In the genomic region with DNA sequence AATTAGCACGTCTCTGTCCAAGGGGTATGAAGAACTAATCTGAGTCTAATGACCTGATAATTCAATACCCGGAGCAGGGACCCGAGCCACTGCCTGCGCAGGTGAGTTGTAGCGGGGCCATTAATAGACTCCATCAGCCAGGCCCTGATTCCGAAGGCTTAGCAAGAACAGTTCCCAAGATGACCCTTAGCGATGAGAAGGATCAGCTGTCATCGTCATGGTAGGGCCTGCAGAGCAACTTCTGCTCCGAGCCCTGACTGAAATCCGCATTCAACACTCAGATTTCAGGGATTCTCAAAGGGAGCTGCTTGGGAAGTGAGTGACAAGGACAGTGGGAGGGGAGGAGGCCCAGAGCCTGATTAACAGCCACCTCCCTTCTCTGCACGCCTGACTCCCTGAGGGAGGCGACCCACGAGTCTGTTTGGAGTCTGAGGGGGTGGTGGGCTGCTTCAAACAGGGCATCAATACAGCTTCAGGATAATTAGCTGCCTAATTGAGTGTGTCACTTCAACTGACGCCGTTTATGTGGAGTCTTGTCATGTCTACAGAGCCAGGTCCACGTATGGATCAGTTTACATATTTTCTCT, we compare ENCODE assay signal across 21 mouse cellular contexts. TPM values are rescaled to one million over a fixed set of nuclear protein-coding genes. Genes with fewer than 3 reads are reported as not detected.
DNase-seq lines count a peak whose midpoint lies in the region; ATAC-seq and TF ChIP-seq lines count a peak whose summit lies in the region.
"Had no signal": no experiment of that assay in that cellular context is flagged by ENCODE, and none has a peak within 500 bp of the region (broad histone marks: within the 10 kb centered on the region; RNA-seq: fewer than 3 reads in every experiment).

No protein-coding gene starts in this region.

- H3K4me3 ChIP-seq in forebrain, embryonic 11.5 days (ENCODE audit: low read depth, low read length) = no peak overlapping the region
- no peak overlapping the region for H3K4me3 ChIP-seq in forebrain, embryonic 16.5 days (replicated peaks; ENCODE audit: low read length)
- H3K4me3 ChIP-seq in limb, embryonic 12.5 days (replicated peaks) = no peak overlapping the region
- no peak overlapping the region for H3K4me3 ChIP-seq in limb, embryonic 10.5 days
- no peak overlapping the region for H3K4me3 ChIP-seq in forebrain, embryonic 13.5 days
- H3K4me3 ChIP-seq in hindbrain, postnatal 0 days (ENCODE audit: low read length) = no peak overlapping the region
- H3K4me3 ChIP-seq: heart, embryonic 15.5 days; lung, embryonic 15.5 days; neural tube, embryonic 12.5 days had no signal

- H3K36me3 ChIP-seq in forebrain, embryonic 11.5 days (ENCODE audit: control insufficient read depth, insufficient read depth, low read length) = no peaks in the 10 kb centered on the region
- H3K36me3 ChIP-seq in forebrain, embryonic 16.5 days (ENCODE audit: control insufficient read depth, insufficient read depth) = no peaks in the 10 kb centered on the region
- no peaks in the 10 kb centered on the region for H3K36me3 ChIP-seq in limb, embryonic 12.5 days
- no peaks in the 10 kb centered on the region for H3K36me3 ChIP-seq in limb, embryonic 10.5 days
- H3K36me3 ChIP-seq in forebrain, embryonic 13.5 days (ENCODE audit: poor library complexity, severe bottlenecking) = no peaks in the 10 kb centered on the region
- H3K36me3 ChIP-seq in hindbrain, postnatal 0 days (ENCODE audit: insufficient read depth, low read length) = no peaks in the 10 kb centered on the region
- H3K36me3 ChIP-seq: heart, embryonic 15.5 days; lung, embryonic 15.5 days; neural tube, embryonic 12.5 days had no signal

- H3K4me2 ChIP-seq in forebrain, embryonic 11.5 days (ENCODE audit: low read depth, low read length, severe bottlenecking) = no peak overlapping the region
- H3K4me2 ChIP-seq in forebrain, embryonic 16.5 days (ENCODE audit: low read length) = no peak overlapping the region
- H3K4me2 ChIP-seq in limb, embryonic 12.5 days = no peak overlapping the region
- no peak overlapping the region for H3K4me2 ChIP-seq in forebrain, embryonic 13.5 days
- no peak overlapping the region for H3K4me2 ChIP-seq in hindbrain, postnatal 0 days (ENCODE audit: low read depth, low read length)
- H3K4me2 ChIP-seq: heart, embryonic 15.5 days; lung, embryonic 15.5 days; neural tube, embryonic 12.5 days had no signal

- ATAC-seq in forebrain, embryonic 11.5 days (replicated peaks; ENCODE audit: low FRiP score) = peak; percentile 24; the same call in 1 of the 2 replicates
- no peak for ATAC-seq in forebrain, embryonic 16.5 days
- ATAC-seq in limb, embryonic 12.5 days (ENCODE audit: insufficient number of reproducible peaks, insufficient read depth, low FRiP score, low TSS enrichment, low read depth) = 0 out of 2 replicates have a peak, but pooled peaks have one; percentile 31
- ATAC-seq in forebrain, embryonic 13.5 days = 0 out of 2 replicates have a peak, but pooled peaks have one; percentile 46
- no peak for ATAC-seq in hindbrain, postnatal 0 days
- ATAC-seq: intestine, embryonic 16.5 days had no signal

- H3K9ac ChIP-seq in forebrain, embryonic 11.5 days (ENCODE audit: low read length) = no peak overlapping the region
- H3K9ac ChIP-seq in forebrain, embryonic 16.5 days (replicated peaks; ENCODE audit: low read depth, low read length) = no peak overlapping the region
- H3K9ac ChIP-seq in limb, embryonic 12.5 days (replicated peaks) = no peak overlapping the region
- H3K9ac ChIP-seq in forebrain, embryonic 13.5 days = no peak overlapping the region
- H3K9ac ChIP-seq in hindbrain, postnatal 0 days (replicated peaks; ENCODE audit: low read length) = no peak overlapping the region
- H3K9ac ChIP-seq: heart, embryonic 15.5 days; liver, embryonic 14.5 days; lung, embryonic 15.5 days; neural tube, embryonic 12.5 days had no signal

- H3K4me1 ChIP-seq in forebrain, embryonic 11.5 days (replicated peaks; ENCODE audit: control insufficient read depth, insufficient read depth, low read length) = peaks cover 14% of the 10 kb centered on the region; the same call in 1 of the 2 replicates
- H3K4me1 ChIP-seq in forebrain, embryonic 16.5 days (replicated peaks; ENCODE audit: control insufficient read depth, insufficient read depth, low read length) = peaks cover 19% of the 10 kb centered on the region
- H3K4me1 ChIP-seq in limb, embryonic 12.5 days (replicated peaks) = peaks cover 3% of the 10 kb centered on the region; the same call in 1 of the 2 replicates
- 0 out of 2 replicates have a peak, but pooled peaks cover 4% of the 10 kb centered on the region for H3K4me1 ChIP-seq in limb, embryonic 10.5 days
- H3K4me1 ChIP-seq in forebrain, embryonic 13.5 days = peaks cover 34% of the 10 kb centered on the region
- H3K4me1 ChIP-seq in hindbrain, postnatal 0 days (ENCODE audit: insufficient read depth, low read length) = peaks cover 8% of the 10 kb centered on the region; the same call in 1 of the 2 replicates
- H3K4me1 ChIP-seq: heart, embryonic 15.5 days; lung, embryonic 15.5 days had no signal

- H3K27me3 ChIP-seq in forebrain, embryonic 11.5 days (ENCODE audit: control insufficient read depth, insufficient read depth, low read length) = no peaks in the 10 kb centered on the region
- no peaks in the 10 kb centered on the region for H3K27me3 ChIP-seq in forebrain, embryonic 16.5 days (replicated peaks; ENCODE audit: control insufficient read depth, insufficient read depth, low read length)
- H3K27me3 ChIP-seq in limb, embryonic 12.5 days = no peaks in the 10 kb centered on the region
- no peaks in the 10 kb centered on the region for H3K27me3 ChIP-seq in limb, embryonic 10.5 days (ENCODE audit: low read depth, poor library complexity, severe bottlenecking)
- H3K27me3 ChIP-seq in forebrain, embryonic 13.5 days = no peaks in the 10 kb centered on the region
- no peaks in the 10 kb centered on the region for H3K27me3 ChIP-seq in hindbrain, postnatal 0 days (ENCODE audit: insufficient read depth, low read length)
- H3K27me3 ChIP-seq: CH12.LX; heart, embryonic 15.5 days; lung, embryonic 15.5 days; neural tube, embryonic 12.5 days had no signal

- peaks cover 7% of the 10 kb centered on the region; the same call in 1 of the 2 replicates for H3K9me3 ChIP-seq in forebrain, embryonic 11.5 days (ENCODE audit: control insufficient read depth, low read length)
- H3K9me3 ChIP-seq in forebrain, embryonic 16.5 days (ENCODE audit: control insufficient read depth, low read length) = no peaks in the 10 kb centered on the region
- H3K9me3 ChIP-seq in limb, embryonic 12.5 days = 0 out of 2 replicates have a peak, but pooled peaks cover 4% of the 10 kb centered on the region
- no peaks in the 10 kb centered on the region for H3K9me3 ChIP-seq in limb, embryonic 10.5 days (replicated peaks)
- H3K9me3 ChIP-seq in forebrain, embryonic 13.5 days (replicated peaks) = peaks cover 9% of the 10 kb centered on the region; the same call in 1 of the 2 replicates
- H3K9me3 ChIP-seq in hindbrain, postnatal 0 days (ENCODE audit: low read length) = no peaks in the 10 kb centered on the region
- H3K9me3 ChIP-seq: heart, embryonic 15.5 days; lung, embryonic 15.5 days; neural tube, embryonic 12.5 days had no signal

- intact Hi-C loops in gastrocnemius, postnatal 14 days (cut with DNase I; ENCODE audit: low total_unique reads) = no loop called here

- no peak overlapping the region for H3K27ac ChIP-seq in forebrain, embryonic 11.5 days (ENCODE audit: low read depth, low read length)
- H3K27ac ChIP-seq in forebrain, embryonic 16.5 days (ENCODE audit: low read length) = no peak overlapping the region
- H3K27ac ChIP-seq in limb, embryonic 12.5 days = no peak overlapping the region
- no peak overlapping the region for H3K27ac ChIP-seq in limb, embryonic 10.5 days
- H3K27ac ChIP-seq in forebrain, embryonic 13.5 days = peak overlapping the region; percentile 32; the same call in 1 of the 2 replicates
- H3K27ac ChIP-seq in hindbrain, postnatal 0 days = peak overlapping the region; percentile 22; the same call in 1 of the 2 replicates
- H3K27ac ChIP-seq: heart, embryonic 15.5 days; liver, embryonic 14.5 days; lung, embryonic 15.5 days; neural tube, embryonic 12.5 days had no signal

- peak; percentile 67 for DNase-seq in forebrain, embryonic 11.5 days (ENCODE audit: low spot score)
- DNase-seq in limb, embryonic 10.5 days (ENCODE audit: low spot score) = no peak
- no peak for DNase-seq in hindbrain, postnatal 0 days (ENCODE audit: low spot score)
- DNase-seq in gastrocnemius, postnatal 14 days = no peak
- DNase-seq in cerebellum, adult 8-10 months = no peak
- DNase-seq: adrenal gland, postnatal 36 days; cerebellum, adult 18-20 months; cerebellum, postnatal 36 days; gastrocnemius, postnatal 36 days; layer of hippocampus, adult 9-11 months; spleen, adult 18-20 months; thymus, postnatal 25 days had no signal

- 41% methylated on average over 16 of the region's 16 CpGs for WGBS in forebrain, embryonic 11.5 days
- WGBS in forebrain, embryonic 16.5 days = 27% methylated on average over 16 of the region's 16 CpGs
- WGBS in limb, embryonic 12.5 days = 62% methylated on average over 16 of the region's 16 CpGs
- 68% methylated on average over 16 of the region's 16 CpGs for WGBS in limb, embryonic 10.5 days
- WGBS in forebrain, embryonic 13.5 days = 30% methylated on average over 16 of the region's 16 CpGs
- 39% methylated on average over 16 of the region's 16 CpGs for WGBS in hindbrain, postnatal 0 days

- TF ChIP-seq CTCF in hindbrain, postnatal 0 days (IDR thresholded peaks at IDR 0.05; ENCODE audit: low read depth) = no peak

RNA-seq across cellular contexts. Expression of a gene that starts 16.6 kb away (rescaled TPM):
- 305 TPM in 2 replicates for polyA plus RNA-seq in forebrain, embryonic 11.5 days (2014; fragmentation: Nextera tagmentation; extraction: Ambion mirVana)
- 200 and 235 TPM in 2 replicates for polyA plus RNA-seq in forebrain, embryonic 16.5 days (2015; fragmentation: Nextera tagmentation; extraction: Ambion mirVana)
- polyA plus RNA-seq in limb, embryonic 12.5 days (2016; fragmentation: Nextera tagmentation; extraction: Ambion mirVana) = 327 and 339 TPM in 2 replicates
- polyA plus RNA-seq in limb, embryonic 10.5 days (2016; fragmentation: Nextera tagmentation; extraction: Ambion mirVana) = 307 and 339 TPM in 2 replicates
- 254 and 267 TPM in 2 replicates for polyA plus RNA-seq in forebrain, embryonic 13.5 days (2015; fragmentation: Nextera tagmentation; extraction: Ambion mirVana)
- total RNA-seq in hindbrain, postnatal 0 days (2014; rRNA removed) = 33.7 and 35.4 TPM in 2 replicates
- polyA plus RNA-seq in hindbrain, postnatal 0 days (2015; fragmentation: Nextera tagmentation; extraction: Ambion mirVana) = 250 and 264 TPM in 2 replicates
- 100 to 1,000 TPM; 109 to 122 TPM for total RNA-seq in gastrocnemius, postnatal 14 days (2021)

Comparison
In these comparisons a context has a peak if more than half of its experiments do, and no peak if none do; other contexts are left out.
1. ATAC-seq: peak in forebrain, embryonic 11.5 days (single experiment), limb, embryonic 12.5 days (single experiment) and forebrain, embryonic 13.5 days (single experiment); none in forebrain, embryonic 16.5 days (single experiment) and hindbrain, postnatal 0 days (single experiment).
2. H3K27ac ChIP-seq: peak in forebrain, embryonic 13.5 days (single experiment) and hindbrain, postnatal 0 days (single experiment); none in forebrain, embryonic 11.5 days (single experiment), forebrain, embryonic 16.5 days (single experiment), limb, embryonic 12.5 days (single experiment) and limb, embryonic 10.5 days (single experiment).